Mouse (Mus musculus): ENCODE results near the gene Tfb2m.

Tfb2m gene

GRCm38 (mm10) chr1:179545768-179546550 lies at the start of gene Tfb2m, which contains the start of gene Cnst:
Gene Tfb2m (minus strand): TSS chr1:179546267.
Gene Cnst (plus strand): TSS chr1:179546370.
- peak; percentile 97 for DNase-seq (ENCODE audit: extremely low read depth, low read depth)

GRCm38 (mm10) chr1:179592972-179593371 lies 46.9 kb upstream of the Tfb2m start:
- no peak for DNase-seq (ENCODE audit: extremely low read depth, low read depth)

GRCm38 (mm10) chr1:179592143-179592542 lies 46.1 kb upstream of the Tfb2m start:
- DNase-seq (ENCODE audit: extremely low read depth, low read depth) = no peak

GRCm38 (mm10) chr1:179591639-179592038 lies 45.6 kb upstream of the Tfb2m start:
- DNase-seq (ENCODE audit: extremely low read depth, low read depth) = no peak

- DNase-seq (ENCODE audit: extremely low read depth, low read depth) = no peak
Measured at GRCm38 (mm10) chr1:179588230-179588629, 42.2 kb upstream of the Tfb2m start.

- DNase-seq (ENCODE audit: extremely low read depth, low read depth) = no peak
Measured at GRCm38 (mm10) chr1:179586430-179587095, 40.5 kb upstream of the Tfb2m start.

GRCm38 (mm10) chr1:179585646-179586045 lies 39.6 kb upstream of the Tfb2m start:
- DNase-seq (ENCODE audit: extremely low read depth, low read depth) = no peak

GRCm38 (mm10) chr1:179584220-179584619 lies 38.2 kb upstream of the Tfb2m start:
- DNase-seq (ENCODE audit: extremely low read depth, low read depth) = no peak

GRCm38 (mm10) chr1:179583090-179583489 lies 37.0 kb upstream of the Tfb2m start:
- DNase-seq (ENCODE audit: extremely low read depth, low read depth) = peak; percentile 47

- peak; percentile 42 for DNase-seq (ENCODE audit: extremely low read depth, low read depth)
Measured at GRCm38 (mm10) chr1:179582021-179582433, 36.0 kb upstream of the Tfb2m start.

GRCm38 (mm10) chr1:179581422-179581821 lies 35.4 kb upstream of the Tfb2m start:
- no peak for DNase-seq (ENCODE audit: extremely low read depth, low read depth)

- DNase-seq (ENCODE audit: extremely low read depth, low read depth) = no peak
Measured at GRCm38 (mm10) chr1:179580200-179580599, 34.1 kb upstream of the Tfb2m start.

- DNase-seq (ENCODE audit: extremely low read depth, low read depth) = no peak
Measured at GRCm38 (mm10) chr1:179578625-179579024, 32.6 kb upstream of the Tfb2m start.

GRCm38 (mm10) chr1:179573650-179574206 lies 27.7 kb upstream of the Tfb2m start:
- no peak for DNase-seq (ENCODE audit: extremely low read depth, low read depth)

GRCm38 (mm10) chr1:179571686-179572085 lies 25.6 kb upstream of the Tfb2m start:
- no peak for DNase-seq (ENCODE audit: extremely low read depth, low read depth)

- DNase-seq (ENCODE audit: extremely low read depth, low read depth) = no peak
Measured at GRCm38 (mm10) chr1:179570482-179570881, 24.4 kb upstream of the Tfb2m start.

- DNase-seq (ENCODE audit: extremely low read depth, low read depth) = no peak
Measured at GRCm38 (mm10) chr1:179568690-179569398, 22.8 kb upstream of the Tfb2m start.

GRCm38 (mm10) chr1:179567558-179567957 lies 21.5 kb upstream of the Tfb2m start:
- DNase-seq (ENCODE audit: extremely low read depth, low read depth) = no peak

- DNase-seq (ENCODE audit: extremely low read depth, low read depth) = no peak
Measured at GRCm38 (mm10) chr1:179563926-179564325, 17.9 kb upstream of the Tfb2m start.

GRCm38 (mm10) chr1:179563211-179563610 lies 17.1 kb upstream of the Tfb2m start:
- DNase-seq (ENCODE audit: extremely low read depth, low read depth) = no peak

GRCm38 (mm10) chr1:179560845-179561430 lies 14.9 kb upstream of the Tfb2m start:
- DNase-seq (ENCODE audit: extremely low read depth, low read depth) = no peak
